Mouse (Mus musculus) neural tube, embryonic 12.5 days (tissue): ENCODE data around the gene Polg. TPM values are rescaled to one million over a fixed set of nuclear protein-coding genes. Genes with fewer than 3 reads are reported as not detected.

Experiments used
- ATAC-seq: fragments of 200-750 bp; cut with Nextera tagmentation; 2 replicates; pipeline ENCODE4 v1.8.0; 2017; ENCODE audit warnings: low read depth, mild to moderate bottlenecking, moderate TSS enrichment, moderate library complexity; ENCODE audit not compliant: low FRiP score
- H3K27ac ChIP-seq: fragments of 300-500 bp; sonication (generic); 2 replicates; pipeline ENCODE4 v1.5.1; 2016
- H3K27me3 ChIP-seq: fragments of 300-500 bp; sonication (generic); replicated peaks from 2 replicates; pipeline ENCODE4 v1.6.1; 2016; ENCODE audit warnings: mild to moderate bottlenecking
- H3K36me3 ChIP-seq: fragments of 300-500 bp; sonication (generic); 2 replicates; pipeline ENCODE4 v1.6.1; 2016; ENCODE audit warnings: mild to moderate bottlenecking
- H3K4me1 ChIP-seq: fragments of 300-500 bp; sonication (generic); 2 replicates; pipeline ENCODE4 v1.6.1; 2016
- H3K4me2 ChIP-seq: fragments of 300-500 bp; sonication (generic); replicated peaks from 2 replicates; pipeline ENCODE4 v1.6.1; 2016; ENCODE audit warnings: mild to moderate bottlenecking
- H3K4me3 ChIP-seq: fragments of 300-500 bp; sonication (generic); 2 replicates; pipeline ENCODE4 v1.5.1; 2016
- H3K9ac ChIP-seq: fragments of 300-500 bp; sonication (generic); 2 replicates; pipeline ENCODE4 v1.6.1; 2016; ENCODE audit warnings: mild to moderate bottlenecking
- H3K9me3 ChIP-seq: fragments of 300-500 bp; sonication (generic); 2 replicates; pipeline ENCODE4 v1.6.1; 2016; ENCODE audit warnings: mild to moderate bottlenecking
- WGBS: fragments of 180-500 bp; shearing (Covaris S2); methylation state at CpG from one replicate; pipeline ENCODE4 v1.1.7; 2016; 5-methylcytosine and 5-hydroxymethylcytosine counted together
- polyA plus RNA-seq: library from polyadenylated mRNA; unstranded; fragments of >200 nt; fragmentation: Nextera tagmentation; extraction: Ambion mirVana; gene quantifications from 2 replicates; pipeline ENCODE4 v1.2.1, GENCODE M21; 2016

The Polg gene
- polyA plus RNA-seq, 1 experiment from 2014 or later: 48.5 TPM

- Histone ChIP-seq H3K4me1 (no peaks in the 10 kb centered on the region), H3K4me2 (no peak overlapping the region), H3K27me3 (no peaks in the 10 kb centered on the region), H3K9ac (no peak overlapping the region), H3K36me3 (no peaks in the 10 kb centered on the region), H3K27ac (no peak overlapping the region), H3K9me3 (no peaks in the 10 kb centered on the region), H3K4me3 (no peak overlapping the region)
- ATAC-seq: no peak
- WGBS: 77% methylated on average over 5 of the region's 5 CpGs
Observed at GRCm38 (mm10) chr7:79474831-79475399, 8.8 kb upstream of the Polg start.

GRCm38 (mm10) chr7:79473496-79474194, 7.5 kb upstream of the Polg start:
- no peaks in the 10 kb centered on the region for H3K36me3 ChIP-seq
- H3K4me1 ChIP-seq: no peaks in the 10 kb centered on the region
- no peak overlapping the region for H3K4me2 ChIP-seq
- no peaks in the 10 kb centered on the region for H3K9me3 ChIP-seq
- no peaks in the 10 kb centered on the region for H3K27me3 ChIP-seq
- ATAC-seq: no peak
- no peak overlapping the region for H3K4me3 ChIP-seq
- no peak overlapping the region for H3K9ac ChIP-seq
- H3K27ac ChIP-seq: no peak overlapping the region
- 91% methylated on average over 9 of the region's 9 CpGs for WGBS

GRCm38 (mm10) chr7:79472792-79473191, 6.6 kb upstream of the Polg start:
- H3K27ac ChIP-seq: no peak overlapping the region
- 0 out of 2 replicates have a peak, but pooled peaks cover 4% of the 10 kb centered on the region for H3K27me3 ChIP-seq
- H3K4me2 ChIP-seq: no peak overlapping the region
- H3K9ac ChIP-seq: no peak overlapping the region
- H3K4me1 ChIP-seq: peaks cover 5% of the 10 kb centered on the region
- H3K4me3 ChIP-seq: no peak overlapping the region
- 61% methylated on average over 2 of the region's 2 CpGs for WGBS
- H3K9me3 ChIP-seq: no peaks in the 10 kb centered on the region
- ATAC-seq: no peak
- no peaks in the 10 kb centered on the region for H3K36me3 ChIP-seq

GRCm38 (mm10) chr7:79471436-79471835, 5.3 kb upstream of the Polg start:
- no peak overlapping the region for H3K9ac ChIP-seq
- no peak overlapping the region for H3K4me2 ChIP-seq
- H3K4me3 ChIP-seq: no peak overlapping the region
- 66% methylated on average over 7 of the region's 7 CpGs for WGBS
- no peaks in the 10 kb centered on the region for H3K9me3 ChIP-seq
- 0 out of 2 replicates have a peak, but pooled peaks cover 4% of the 10 kb centered on the region for H3K27me3 ChIP-seq
- ATAC-seq: no peak
- peaks cover 9% of the 10 kb centered on the region for H3K4me1 ChIP-seq
- no peak overlapping the region for H3K27ac ChIP-seq
- H3K36me3 ChIP-seq: no peaks in the 10 kb centered on the region

GRCm38 (mm10) chr7:79470718-79471117, 4.6 kb upstream of the Polg start:
- no peaks in the 10 kb centered on the region for H3K36me3 ChIP-seq
- H3K27ac ChIP-seq: no peak overlapping the region
- H3K4me3 ChIP-seq: no peak overlapping the region
- no peak overlapping the region for H3K9ac ChIP-seq
- peaks cover 9% of the 10 kb centered on the region for H3K4me1 ChIP-seq
- 0 out of 2 replicates have a peak, but pooled peaks cover 4% of the 10 kb centered on the region for H3K27me3 ChIP-seq
- H3K4me2 ChIP-seq: no peak overlapping the region
- 68% methylated on average over 3 of the region's 3 CpGs for WGBS
- no peaks in the 10 kb centered on the region for H3K9me3 ChIP-seq
- no peak for ATAC-seq

GRCm38 (mm10) chr7:79469766-79470165, 3.6 kb upstream of the Polg start:
- H3K36me3 ChIP-seq: no peaks in the 10 kb centered on the region
- no peak overlapping the region for H3K4me3 ChIP-seq
- H3K4me1 ChIP-seq: peaks cover 17% of the 10 kb centered on the region
- no peak overlapping the region for H3K27ac ChIP-seq
- H3K4me2 ChIP-seq: no peak overlapping the region
- H3K9me3 ChIP-seq: no peaks in the 10 kb centered on the region
- no peak overlapping the region for H3K9ac ChIP-seq
- ATAC-seq: no peak
- 82% methylated on average over 5 of the region's 5 CpGs for WGBS
- H3K27me3 ChIP-seq: 0 out of 2 replicates have a peak, but pooled peaks cover 4% of the 10 kb centered on the region

GRCm38 (mm10) chr7:79468994-79469393, 2.8 kb upstream of the Polg start:
- H3K4me3 ChIP-seq: no peak overlapping the region
- H3K9me3 ChIP-seq: no peaks in the 10 kb centered on the region
- H3K27me3 ChIP-seq: peaks cover 9% of the 10 kb centered on the region; the same call in 1 of the 2 replicates
- ATAC-seq: no peak
- no peak overlapping the region for H3K9ac ChIP-seq
- H3K36me3 ChIP-seq: no peaks in the 10 kb centered on the region; the same call in 1 of the 2 replicates
- WGBS: 78% methylated on average over 8 of the region's 8 CpGs
- no peak overlapping the region for H3K27ac ChIP-seq
- no peak overlapping the region for H3K4me2 ChIP-seq
- H3K4me1 ChIP-seq: peaks cover 25% of the 10 kb centered on the region

GRCm38 (mm10) chr7:79467951-79468350, 1.8 kb upstream of the Polg start:
- WGBS: 13% methylated on average over 1 of the region's 6 CpGs
- H3K4me3 ChIP-seq: no peak overlapping the region
- H3K4me1 ChIP-seq: peaks cover 26% of the 10 kb centered on the region

GRCm38 (mm10) chr7:79465461-79466044, 609 bp downstream of the Polg start:
- H3K4me2 ChIP-seq: peak overlapping the region; percentile 74
- peak overlapping the region; percentile 81 for H3K9ac ChIP-seq
- H3K36me3 ChIP-seq: peaks cover 24% of the 10 kb centered on the region
- H3K27ac ChIP-seq: peak overlapping the region; percentile 75
- peak overlapping the region; percentile 92 for H3K4me3 ChIP-seq
- 1% methylated on average over 47 of the region's 47 CpGs for WGBS
- H3K27me3 ChIP-seq: peaks cover 9% of the 10 kb centered on the region; the same call in 1 of the 2 replicates
- ATAC-seq: peak; percentile 57
- no peaks in the 10 kb centered on the region for H3K9me3 ChIP-seq
- H3K4me1 ChIP-seq: peaks cover 26% of the 10 kb centered on the region

More at GRCm38 (mm10) chr7:79467951-79468350, 1.8 kb upstream of the Polg start:
- H3K36me3 ChIP-seq: peaks cover 4% of the 10 kb centered on the region
- H3K9me3 ChIP-seq: no peaks in the 10 kb centered on the region
- H3K27ac ChIP-seq: no peak overlapping the region
- H3K9ac ChIP-seq: no peak overlapping the region
- peaks cover 9% of the 10 kb centered on the region; the same call in 1 of the 2 replicates for H3K27me3 ChIP-seq
- H3K4me2 ChIP-seq: peak overlapping the region; percentile 74
- ATAC-seq: no peak

- peaks cover 31% of the 10 kb centered on the region for H3K36me3 ChIP-seq
- H3K4me3 ChIP-seq: peak overlapping the region; percentile 92
- H3K27me3 ChIP-seq: peaks cover 9% of the 10 kb centered on the region; the same call in 1 of the 2 replicates
- H3K9ac ChIP-seq: peak overlapping the region; percentile 81
- 8% methylated on average over 47 of the region's 47 CpGs for WGBS
- ATAC-seq: no peak
- peak overlapping the region; percentile 74 for H3K4me2 ChIP-seq
- no peak overlapping the region for H3K27ac ChIP-seq
- peaks cover 26% of the 10 kb centered on the region for H3K4me1 ChIP-seq
- no peaks in the 10 kb centered on the region for H3K9me3 ChIP-seq
Observed at GRCm38 (mm10) chr7:79464776-79465420, 1.3 kb downstream of the Polg start.

- no peak overlapping the region for H3K27ac ChIP-seq
- peaks cover 44% of the 10 kb centered on the region for H3K36me3 ChIP-seq
- no peaks in the 10 kb centered on the region for H3K9me3 ChIP-seq
- H3K27me3 ChIP-seq: peaks cover 9% of the 10 kb centered on the region; the same call in 1 of the 2 replicates
- H3K4me3 ChIP-seq: no peak overlapping the region
- peaks cover 26% of the 10 kb centered on the region for H3K4me1 ChIP-seq
- peak overlapping the region; percentile 74; the same call in 1 of the 2 replicates for H3K4me2 ChIP-seq
- ATAC-seq: no peak
- 93% methylated on average over 11 of the region's 11 CpGs for WGBS
- no peak overlapping the region; the same call in 1 of the 2 replicates for H3K9ac ChIP-seq
Observed at GRCm38 (mm10) chr7:79463376-79464077, 2.6 kb downstream of the Polg start.
